Mouse (Mus musculus) cerebellum, adult 2 months (tissue): Measurements from ENCODE around the gene Ap2a2.

Source experiments
- CTCF ChIP-seq: fragments of 200-500 bp; IDR thresholded peaks from 2 replicates; pipeline ENCODE4 v1.5.1; 2011; ENCODE audit warnings: low read depth, mild to moderate bottlenecking, control low read depth, low read length, moderate library complexity, borderline replicate concordance; ENCODE audit not compliant: insufficient read depth
- POLR2A ChIP-seq: fragments of 200-500 bp; IDR thresholded peaks from 2 replicates; pipeline ENCODE4 v1.6.1; 2011; ENCODE audit warnings: low read length, control low read depth, borderline replicate concordance; ENCODE audit not compliant: insufficient read depth

- TF ChIP-seq CTCF (no peak), POLR2A (no peak)
Measured at GRCm38 (mm10) chr7:141569916-141570315, 7.9 kb downstream of the Ap2a2 start.
